Mouse (Mus musculus): ENCODE data around the gene Ehd3. TPM values are rescaled to one million over a fixed set of nuclear protein-coding genes. Genes with fewer than 3 reads are reported as not detected.

The Ehd3 gene
- polyA plus RNA-seq, 1 experiment from 2014 or later, result 4.4 TPM

DNA sequence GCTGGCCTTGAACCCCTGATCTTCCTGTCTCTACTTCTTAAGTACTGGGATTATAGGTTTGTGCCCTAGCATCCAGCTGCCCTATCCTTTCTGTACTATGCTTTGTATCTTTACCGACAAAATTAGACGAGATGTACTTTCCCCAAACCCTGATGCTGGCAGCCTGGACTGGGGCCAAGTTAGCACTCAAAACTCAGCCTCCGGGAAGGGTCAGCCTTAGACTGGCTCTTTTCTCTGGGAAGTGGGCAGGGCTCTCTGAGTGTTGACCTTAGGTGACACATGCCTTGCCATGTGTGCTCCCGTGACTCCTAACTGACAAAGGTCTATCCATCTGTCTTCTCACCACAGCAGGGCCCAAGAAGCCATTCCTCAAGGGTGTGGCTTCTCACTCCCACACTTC, 16.8 kb downstream of the Ehd3 start:
- no peaks in the 10 kb centered on the region for H3K27me3 ChIP-seq (ENCODE audit: control insufficient read depth, insufficient read depth, low read length)
- no peak overlapping the region for H3K4me3 ChIP-seq (ENCODE audit: low read depth, low read length)
- H3K9ac ChIP-seq (ENCODE audit: low read depth, low read length), result no peak overlapping the region
- no peak overlapping the region for H3K27ac ChIP-seq (ENCODE audit: low read depth, low read length)
- no peaks in the 10 kb centered on the region for H3K9me3 ChIP-seq (replicated peaks; ENCODE audit: control insufficient read depth, low read length)
- H3K36me3 ChIP-seq (ENCODE audit: control insufficient read depth, insufficient read depth, low read length), result no peaks in the 10 kb centered on the region
- peaks cover 9% of the 10 kb centered on the region for H3K4me1 ChIP-seq (ENCODE audit: control insufficient read depth, insufficient read depth, low read length)
- H3K4me2 ChIP-seq, result no peak overlapping the region
- ATAC-seq (replicated peaks; ENCODE audit: insufficient number of reproducible peaks, low FRiP score, low TSS enrichment), result no peak
- WGBS (ENCODE audit: insufficient replicate concordance), result 60% methylated on average over 4 of the region's 4 CpGs

DNA sequence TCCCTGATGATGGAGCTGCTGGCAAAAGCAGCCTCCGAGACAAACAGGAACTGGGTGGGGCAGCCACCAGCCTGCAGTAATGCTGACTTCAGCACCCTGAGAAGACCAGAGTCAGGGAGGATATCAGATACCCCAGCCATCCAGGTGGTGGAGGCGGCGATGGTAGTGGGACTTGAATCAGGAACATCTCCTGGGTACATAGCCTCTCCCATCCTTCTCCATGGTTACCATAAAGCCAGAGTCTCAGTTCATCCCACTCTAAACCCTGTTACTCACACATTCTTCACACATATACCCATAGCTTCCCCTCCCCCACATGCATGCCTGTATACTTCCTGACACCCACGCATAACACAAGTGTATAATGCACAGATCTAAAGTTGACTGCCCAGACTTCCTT, 18.3 kb downstream of the Ehd3 start:
- no peaks in the 10 kb centered on the region for H3K36me3 ChIP-seq (ENCODE audit: control insufficient read depth, insufficient read depth, low read length)
- no peak overlapping the region for H3K4me3 ChIP-seq (ENCODE audit: low read depth, low read length)
- H3K27me3 ChIP-seq (ENCODE audit: control insufficient read depth, insufficient read depth, low read length), result no peaks in the 10 kb centered on the region
- H3K9me3 ChIP-seq (replicated peaks; ENCODE audit: control insufficient read depth, low read length), result no peaks in the 10 kb centered on the region
- H3K4me1 ChIP-seq (ENCODE audit: control insufficient read depth, insufficient read depth, low read length), result peaks cover 9% of the 10 kb centered on the region
- ATAC-seq (replicated peaks; ENCODE audit: insufficient number of reproducible peaks, low FRiP score, low TSS enrichment), result no peak
- no peak overlapping the region for H3K9ac ChIP-seq (ENCODE audit: low read depth, low read length)
- 79% methylated on average over 4 of the region's 4 CpGs for WGBS (ENCODE audit: insufficient replicate concordance)
- H3K4me2 ChIP-seq, result no peak overlapping the region
- no peak overlapping the region for H3K27ac ChIP-seq (ENCODE audit: low read depth, low read length)

DNA sequence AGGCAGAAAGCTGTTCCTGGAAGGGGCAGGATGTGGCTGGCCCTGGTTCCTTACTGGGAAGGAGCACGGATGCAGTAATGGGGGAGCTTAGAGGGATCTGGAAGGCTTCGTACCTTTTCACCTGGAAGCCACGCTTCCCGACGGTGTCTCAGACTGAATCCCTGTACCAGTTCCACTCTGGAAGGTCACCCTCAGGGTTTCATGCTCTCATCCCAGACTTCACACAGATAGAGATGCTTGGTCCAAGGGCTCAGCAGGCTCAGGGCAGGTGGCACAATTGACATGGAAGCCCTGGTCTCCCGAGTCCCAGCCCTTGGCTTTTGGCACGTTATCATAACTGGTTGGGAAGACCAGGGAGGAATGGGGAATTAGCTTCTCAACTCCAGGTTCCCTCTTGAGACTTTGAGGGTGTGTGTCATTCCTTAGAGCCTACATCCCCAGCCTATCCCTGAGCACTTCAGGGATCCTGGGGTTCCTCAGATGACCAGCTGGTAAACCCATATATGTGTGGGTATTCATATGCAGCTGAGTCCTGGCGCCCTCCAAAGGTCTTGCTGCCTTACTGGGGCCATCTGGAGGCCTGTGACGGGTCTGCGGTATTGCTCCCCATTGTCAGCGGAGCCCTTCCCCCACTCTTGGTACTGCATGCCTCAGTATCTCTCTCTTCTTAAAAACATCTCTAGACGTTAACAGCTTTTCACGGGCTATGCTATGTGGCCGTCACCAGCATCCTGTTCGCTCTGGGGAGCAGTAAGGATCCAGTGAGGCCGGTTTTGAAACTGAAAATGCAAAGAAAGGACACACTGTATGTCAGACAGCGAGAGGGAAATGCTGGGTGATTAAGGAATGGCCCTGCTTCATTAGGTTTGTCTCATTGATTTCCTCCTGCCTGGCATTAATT, 19.4 kb downstream of the Ehd3 start:
- Histone ChIP-seq H3K4me1 (ENCODE audit: control insufficient read depth, insufficient read depth, low read length) (peaks cover 9% of the 10 kb centered on the region), H3K9ac (ENCODE audit: low read depth, low read length) (no peak overlapping the region), H3K4me3 (ENCODE audit: low read depth, low read length) (no peak overlapping the region), H3K4me2 (no peak overlapping the region), H3K27me3 (ENCODE audit: control insufficient read depth, insufficient read depth, low read length) (no peaks in the 10 kb centered on the region), H3K36me3 (ENCODE audit: control insufficient read depth, insufficient read depth, low read length) (no peaks in the 10 kb centered on the region), H3K9me3 (replicated peaks; ENCODE audit: control insufficient read depth, low read length) (no peaks in the 10 kb centered on the region), H3K27ac (ENCODE audit: low read depth, low read length) (no peak overlapping the region)
- ATAC-seq (replicated peaks; ENCODE audit: insufficient number of reproducible peaks, low FRiP score, low TSS enrichment), result no peak
- WGBS (ENCODE audit: insufficient replicate concordance), result 73% methylated on average over 17 of the region's 17 CpGs

DNA sequence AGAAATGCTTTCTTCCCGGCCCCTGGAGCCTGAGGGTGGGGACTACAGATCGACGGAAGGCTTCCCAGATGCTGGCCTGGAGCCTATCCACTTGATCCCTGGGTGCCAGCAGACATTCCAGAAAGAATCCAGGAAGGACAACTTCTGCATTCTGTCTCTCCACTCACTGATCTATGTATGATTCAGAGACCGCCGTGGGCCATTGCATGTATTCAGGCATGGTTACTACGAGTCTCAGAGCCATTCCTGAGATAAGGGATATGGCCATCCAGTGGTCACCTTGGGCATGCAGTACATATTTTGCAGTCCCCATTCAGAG, 20.0 kb downstream of the Ehd3 start:
- no peak overlapping the region for H3K9ac ChIP-seq (ENCODE audit: low read depth, low read length)
- no peaks in the 10 kb centered on the region for H3K27me3 ChIP-seq (ENCODE audit: control insufficient read depth, insufficient read depth, low read length)
- no peak overlapping the region for H3K4me3 ChIP-seq (ENCODE audit: low read depth, low read length)
- no peaks in the 10 kb centered on the region for H3K36me3 ChIP-seq (ENCODE audit: control insufficient read depth, insufficient read depth, low read length)
- peaks cover 9% of the 10 kb centered on the region for H3K4me1 ChIP-seq (ENCODE audit: control insufficient read depth, insufficient read depth, low read length)
- H3K4me2 ChIP-seq, result no peak overlapping the region
- H3K27ac ChIP-seq (ENCODE audit: low read depth, low read length), result no peak overlapping the region
- no peaks in the 10 kb centered on the region for H3K9me3 ChIP-seq (replicated peaks; ENCODE audit: control insufficient read depth, low read length)
- ATAC-seq (replicated peaks; ENCODE audit: insufficient number of reproducible peaks, low FRiP score, low TSS enrichment), result no peak
- 47% methylated on average over 6 of the region's 6 CpGs for WGBS (ENCODE audit: insufficient replicate concordance)

DNA sequence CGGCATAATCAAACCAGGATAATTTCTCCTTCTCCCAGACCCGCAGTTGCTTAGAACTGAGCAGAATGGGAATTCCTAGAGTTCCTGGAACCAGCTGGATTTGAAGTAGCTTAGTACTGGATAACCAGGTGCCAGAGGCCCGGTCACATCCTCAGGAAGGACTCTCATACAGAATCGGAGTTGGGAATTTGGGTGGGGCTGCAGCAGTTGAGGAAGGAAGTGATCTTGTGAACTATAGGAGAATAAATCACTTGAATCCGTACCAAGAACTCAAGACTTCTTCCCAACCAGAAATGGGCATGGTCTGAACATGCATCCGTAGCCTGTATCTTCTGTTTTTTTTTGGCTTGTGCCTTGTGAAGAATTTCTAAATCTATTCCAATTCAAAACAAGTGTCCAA, 22.2 kb downstream of the Ehd3 start:
- 90% methylated on average over 6 of the region's 6 CpGs for WGBS (ENCODE audit: insufficient replicate concordance)
- Histone ChIP-seq H3K9me3 (replicated peaks; ENCODE audit: control insufficient read depth, low read length) (no peaks in the 10 kb centered on the region), H3K4me2 (no peak overlapping the region), H3K4me3 (ENCODE audit: low read depth, low read length) (no peak overlapping the region), H3K27ac (ENCODE audit: low read depth, low read length) (no peak overlapping the region), H3K36me3 (ENCODE audit: control insufficient read depth, insufficient read depth, low read length) (no peaks in the 10 kb centered on the region), H3K27me3 (ENCODE audit: control insufficient read depth, insufficient read depth, low read length) (no peaks in the 10 kb centered on the region), H3K9ac (ENCODE audit: low read depth, low read length) (no peak overlapping the region), H3K4me1 (ENCODE audit: control insufficient read depth, insufficient read depth, low read length) (peaks cover 9% of the 10 kb centered on the region)
- ATAC-seq (replicated peaks; ENCODE audit: insufficient number of reproducible peaks, low FRiP score, low TSS enrichment), result no peak

DNA sequence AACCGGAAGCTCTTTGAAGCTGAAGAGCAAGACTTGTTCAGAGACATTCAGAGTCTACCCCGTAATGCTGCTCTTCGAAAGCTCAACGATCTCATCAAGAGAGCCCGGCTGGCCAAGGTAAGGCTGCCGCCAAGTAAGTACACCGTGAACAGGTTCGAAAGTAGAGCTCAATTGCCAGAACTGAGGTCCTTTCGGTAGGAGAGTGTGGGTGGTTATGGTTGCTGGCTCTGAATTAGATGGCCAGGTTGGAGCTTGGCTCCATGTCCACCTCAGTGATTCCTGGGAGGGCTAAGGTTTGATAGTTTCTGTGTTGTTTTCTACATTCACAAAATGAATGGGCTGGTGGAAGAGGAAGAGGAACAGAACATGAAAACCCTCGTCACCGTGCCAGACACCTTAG, 23.5 kb downstream of the Ehd3 start:
- Histone ChIP-seq H3K27me3 (ENCODE audit: control insufficient read depth, insufficient read depth, low read length) (no peaks in the 10 kb centered on the region), H3K4me2 (no peak overlapping the region), H3K4me3 (ENCODE audit: low read depth, low read length) (no peak overlapping the region), H3K27ac (ENCODE audit: low read depth, low read length) (no peak overlapping the region), H3K4me1 (ENCODE audit: control insufficient read depth, insufficient read depth, low read length) (peaks cover 6% of the 10 kb centered on the region; the same call in 1 of the 2 replicates), H3K9ac (ENCODE audit: low read depth, low read length) (no peak overlapping the region), H3K36me3 (ENCODE audit: control insufficient read depth, insufficient read depth, low read length) (no peaks in the 10 kb centered on the region), H3K9me3 (replicated peaks; ENCODE audit: control insufficient read depth, low read length) (no peaks in the 10 kb centered on the region)
- no peak for ATAC-seq (replicated peaks; ENCODE audit: insufficient number of reproducible peaks, low FRiP score, low TSS enrichment)
- WGBS (ENCODE audit: insufficient replicate concordance), result 91% methylated on average over 11 of the region's 11 CpGs

DNA sequence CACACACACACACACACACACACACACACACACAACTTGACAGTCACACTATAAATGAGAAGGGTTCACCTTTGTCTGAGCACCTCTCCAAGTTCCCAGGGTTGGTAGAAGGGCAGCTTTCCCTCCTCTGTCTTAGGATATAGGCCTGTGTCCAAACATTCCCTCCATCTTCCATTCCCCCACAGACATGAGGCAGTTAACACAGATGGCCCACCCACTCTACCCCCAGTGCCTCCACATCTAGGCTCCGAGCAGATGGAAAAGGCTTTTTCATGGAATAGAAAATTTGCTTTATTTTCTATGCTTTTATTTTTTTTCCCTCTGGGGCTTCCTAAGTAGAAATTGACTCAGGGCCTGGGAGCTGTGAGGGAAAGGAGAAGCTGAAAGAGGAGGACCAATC, 26.6 kb downstream of the Ehd3 start:
- H3K36me3 ChIP-seq (ENCODE audit: control insufficient read depth, insufficient read depth, low read length), result no peaks in the 10 kb centered on the region
- no peak overlapping the region for H3K4me3 ChIP-seq (ENCODE audit: low read depth, low read length)
- 80% methylated on average over 1 of the region's 1 CpGs for WGBS (ENCODE audit: insufficient replicate concordance)
- ATAC-seq (replicated peaks; ENCODE audit: insufficient number of reproducible peaks, low FRiP score, low TSS enrichment), result no peak
- H3K9ac ChIP-seq (ENCODE audit: low read depth, low read length), result no peak overlapping the region
- H3K4me2 ChIP-seq, result no peak overlapping the region
- no peaks in the 10 kb centered on the region for H3K9me3 ChIP-seq (replicated peaks; ENCODE audit: control insufficient read depth, low read length)
- H3K27me3 ChIP-seq (ENCODE audit: control insufficient read depth, insufficient read depth, low read length), result no peaks in the 10 kb centered on the region
- no peak overlapping the region for H3K27ac ChIP-seq (ENCODE audit: low read depth, low read length)
- no peaks in the 10 kb centered on the region for H3K4me1 ChIP-seq (ENCODE audit: control insufficient read depth, insufficient read depth, low read length)

DNA sequence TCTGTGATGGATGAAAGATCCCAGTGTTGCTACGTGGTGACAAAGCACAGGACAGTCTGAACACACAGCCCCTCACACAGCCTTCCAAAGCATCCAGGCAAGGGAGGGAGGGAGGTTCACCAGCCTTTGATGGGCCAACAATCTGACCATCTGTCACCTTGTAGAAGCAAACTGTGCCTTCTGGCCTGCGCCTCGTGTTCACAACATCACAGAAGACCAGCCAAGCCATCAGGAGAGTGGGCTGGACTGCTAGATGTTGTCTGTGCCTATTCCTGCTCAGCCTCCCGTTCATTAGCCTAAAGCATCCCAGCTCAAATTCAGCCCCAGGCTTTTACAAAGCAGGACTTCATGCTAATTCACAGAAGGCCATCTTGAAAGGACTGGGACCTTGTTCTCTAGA, 27.5 kb downstream of the Ehd3 start:
- Histone ChIP-seq H3K4me2 (no peak overlapping the region), H3K4me3 (ENCODE audit: low read depth, low read length) (no peak overlapping the region), H3K4me1 (ENCODE audit: control insufficient read depth, insufficient read depth, low read length) (no peaks in the 10 kb centered on the region), H3K27ac (ENCODE audit: low read depth, low read length) (no peak overlapping the region), H3K9ac (ENCODE audit: low read depth, low read length) (no peak overlapping the region), H3K27me3 (ENCODE audit: control insufficient read depth, insufficient read depth, low read length) (no peaks in the 10 kb centered on the region), H3K9me3 (replicated peaks; ENCODE audit: control insufficient read depth, low read length) (no peaks in the 10 kb centered on the region), H3K36me3 (ENCODE audit: control insufficient read depth, insufficient read depth, low read length) (no peaks in the 10 kb centered on the region)
- no peak for ATAC-seq (replicated peaks; ENCODE audit: insufficient number of reproducible peaks, low FRiP score, low TSS enrichment)
- 69% methylated on average over 4 of the region's 4 CpGs for WGBS (ENCODE audit: insufficient replicate concordance)

DNA sequence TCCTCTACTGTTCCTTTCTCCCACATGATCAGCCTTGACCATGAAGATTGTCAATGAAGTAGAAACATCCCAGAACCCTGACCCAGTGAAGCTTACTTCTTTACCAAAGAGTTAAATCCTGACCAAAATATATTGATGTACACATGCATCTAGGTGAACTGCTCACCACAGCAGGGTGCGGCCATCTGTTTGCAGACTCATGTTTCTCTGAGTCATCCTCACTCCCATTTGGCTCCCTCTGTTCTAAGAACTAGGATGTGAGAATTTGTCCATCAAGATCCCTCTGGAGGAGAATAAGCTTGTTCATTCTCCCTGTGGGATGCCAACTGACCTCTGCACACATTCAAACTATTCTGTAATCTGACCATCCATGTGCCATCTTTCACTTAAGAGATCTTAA, 29.0 kb downstream of the Ehd3 start:
- Histone ChIP-seq H3K4me1 (ENCODE audit: control insufficient read depth, insufficient read depth, low read length) (no peaks in the 10 kb centered on the region), H3K27me3 (ENCODE audit: control insufficient read depth, insufficient read depth, low read length) (no peaks in the 10 kb centered on the region), H3K9me3 (replicated peaks; ENCODE audit: control insufficient read depth, low read length) (no peaks in the 10 kb centered on the region), H3K4me3 (ENCODE audit: low read depth, low read length) (no peak overlapping the region), H3K9ac (ENCODE audit: low read depth, low read length) (no peak overlapping the region), H3K27ac (ENCODE audit: low read depth, low read length) (no peak overlapping the region), H3K36me3 (ENCODE audit: control insufficient read depth, insufficient read depth, low read length) (no peaks in the 10 kb centered on the region), H3K4me2 (no peak overlapping the region)
- 94% methylated on average over 1 of the region's 1 CpGs for WGBS (ENCODE audit: insufficient replicate concordance)
- ATAC-seq (replicated peaks; ENCODE audit: insufficient number of reproducible peaks, low FRiP score, low TSS enrichment), result no peak

Data from heart, embryonic 11.5 days (tissue).